In genomic region chr11:100814498-100814897, GRCm38 (mm10) we compare ENCODE assay signal across 8 mouse cellular contexts. TPM values are rescaled to one million over a fixed set of nuclear protein-coding genes. Genes with fewer than 3 reads are reported as not detected.
A peak's percentile ranks its signal among the peaks of the same experiment; 100 is the strongest.
DNase-seq lines count a peak whose midpoint lies in the region; ATAC-seq lines count a peak whose summit lies in the region.

No protein-coding gene starts in this region.

- H3K4me1 ChIP-seq in heart, embryonic 15.5 days (replicated peaks) = peaks cover 55% of the 10 kb centered on the region
- peaks cover 11% of the 10 kb centered on the region for H3K4me1 ChIP-seq in limb, embryonic 11.5 days (ENCODE audit: control insufficient read depth, insufficient read depth, low read length)

- H3K9me3 ChIP-seq in heart, embryonic 15.5 days (replicated peaks) = no peaks in the 10 kb centered on the region
- no peaks in the 10 kb centered on the region for H3K9me3 ChIP-seq in limb, embryonic 11.5 days (ENCODE audit: control insufficient read depth, low read length)

- WGBS in heart, embryonic 15.5 days = 20% methylated on average over 13 of the region's 13 CpGs
- 60% methylated on average over 13 of the region's 13 CpGs for WGBS in limb, embryonic 11.5 days

- peak; percentile 66 for ATAC-seq in heart, embryonic 15.5 days (replicated peaks; ENCODE audit: insufficient number of reproducible peaks, insufficient read depth, low FRiP score, low read depth)
- ATAC-seq in limb, embryonic 11.5 days (ENCODE audit: insufficient number of reproducible peaks, low FRiP score, low TSS enrichment, low read depth) = no peak

- H3K9ac ChIP-seq in heart, embryonic 15.5 days = 0 out of 2 replicates have a peak overlapping the region, but pooled peaks have one; percentile 3
- no peak overlapping the region for H3K9ac ChIP-seq in limb, embryonic 11.5 days (ENCODE audit: low read length)

- H3K4me3 ChIP-seq in heart, embryonic 15.5 days = peak overlapping the region; percentile 19
- H3K4me3 ChIP-seq in limb, embryonic 11.5 days (ENCODE audit: low read depth, low read length) = no peak overlapping the region

- no peaks in the 10 kb centered on the region for H3K36me3 ChIP-seq in heart, embryonic 15.5 days
- H3K36me3 ChIP-seq in limb, embryonic 11.5 days (ENCODE audit: control insufficient read depth, insufficient read depth, low read length) = no peaks in the 10 kb centered on the region; the same call in 1 of the 2 replicates

- H3K27ac ChIP-seq in heart, embryonic 15.5 days = peak overlapping the region; percentile 74
- no peak overlapping the region for H3K27ac ChIP-seq in limb, embryonic 11.5 days (replicated peaks; ENCODE audit: low read depth, low read length)

- H3K4me2 ChIP-seq in heart, embryonic 15.5 days = peak overlapping the region; percentile 52
- H3K4me2 ChIP-seq in limb, embryonic 11.5 days (ENCODE audit: low read depth, severe bottlenecking) = 0 out of 2 replicates have a peak overlapping the region, but pooled peaks have one; percentile 12

- DNase-seq in R1 (ENCODE audit: low read depth, low spot score) = peak; percentile 75
- DNase-seq in cerebellum, adult 9-10 months = peak; percentile 62
- peak; percentile 53 for DNase-seq in limb, embryonic 11.5 days (ENCODE audit: low spot score)
- peak; percentile 61 to 81 for DNase-seq in monocyte, adult 2 months (ENCODE audit: low read depth in 1 of 2, low spot score in 2 of 2)
- DNase-seq in urinary bladder, adult 18-20 months (ENCODE audit: low spot score in 2 of 2) = peak; percentile 61 to 65
- no peak for DNase-seq in left cerebral cortex, adult 8-10 months (ENCODE audit: low spot score in 2 of 2)
- no peak for DNase-seq in layer of hippocampus, adult 11-12 months (ENCODE audit: low spot score)

- no peaks in the 10 kb centered on the region for H3K27me3 ChIP-seq in heart, embryonic 15.5 days
- no peaks in the 10 kb centered on the region for H3K27me3 ChIP-seq in limb, embryonic 11.5 days (ENCODE audit: control insufficient read depth, insufficient read depth, low read length)

RNA-seq across cellular contexts. Expression of gene Stat5b, which starts 36.0 kb away (rescaled TPM):
- 25.3 and 34.6 TPM in 2 replicates for polyA plus RNA-seq in heart, embryonic 15.5 days (2015; fragmentation: Nextera tagmentation; extraction: Ambion mirVana)
- polyA plus RNA-seq in limb, embryonic 11.5 days (2014; fragmentation: Nextera tagmentation; extraction: Ambion mirVana) = 16.9 and 19.7 TPM in 2 replicates
- total RNA-seq in left cerebral cortex, adult 8-10 months (2022) = 10 to 100 TPM; 26.8 to 30.9 (median 30.6) TPM

RNA-seq across cellular contexts. Expression of gene Ghdc, which starts 43.7 kb away (rescaled TPM):
- polyA plus RNA-seq in heart, embryonic 15.5 days (2015; fragmentation: Nextera tagmentation; extraction: Ambion mirVana) = 5.5 and 8.1 TPM in 2 replicates
- 2.6 and 2.8 TPM in 2 replicates for polyA plus RNA-seq in limb, embryonic 11.5 days (2014; fragmentation: Nextera tagmentation; extraction: Ambion mirVana)
- 1 to 10 TPM; 6.6 to 9.2 (median 8.0) TPM for total RNA-seq in left cerebral cortex, adult 8-10 months (2022)

RNA-seq across cellular contexts. Expression of gene Stat5a, which starts 44.7 kb away (rescaled TPM):
- polyA plus RNA-seq in heart, embryonic 15.5 days (2015; fragmentation: Nextera tagmentation; extraction: Ambion mirVana) = 6.1 and 11.9 TPM in 2 replicates
- 1.9 and 2.0 TPM in 2 replicates for polyA plus RNA-seq in limb, embryonic 11.5 days (2014; fragmentation: Nextera tagmentation; extraction: Ambion mirVana)
- total RNA-seq in left cerebral cortex, adult 8-10 months (2022) = 1 to 10 TPM; 2.0 to 2.8 (median 2.1) TPM

RNA-seq across cellular contexts. Expression of gene Hcrt, which starts 51.8 kb away (rescaled TPM):
- not detected in 2 replicates for polyA plus RNA-seq in heart, embryonic 15.5 days (2015; fragmentation: Nextera tagmentation; extraction: Ambion mirVana)
- not detected in 2 replicates for polyA plus RNA-seq in limb, embryonic 11.5 days (2014; fragmentation: Nextera tagmentation; extraction: Ambion mirVana)
- not detected for total RNA-seq in left cerebral cortex, adult 8-10 months (2022)

RNA-seq across cellular contexts. Expression of gene Kcnh4, which starts 54.8 kb away (rescaled TPM):
- 0.10 TPM in 1 of 2 replicates, not detected in the other for polyA plus RNA-seq in heart, embryonic 15.5 days (2015; fragmentation: Nextera tagmentation; extraction: Ambion mirVana)
- polyA plus RNA-seq in limb, embryonic 11.5 days (2014; fragmentation: Nextera tagmentation; extraction: Ambion mirVana) = not detected in 2 replicates
- 10 to 100 TPM; 18.4 to 20.2 (median 18.7) TPM for total RNA-seq in left cerebral cortex, adult 8-10 months (2022)

Comparison
In these comparisons a context has a peak if more than half of its experiments do, and no peak if none do; other contexts are left out.
1. DNase-seq: peak in R1 (single experiment), cerebellum, adult 9-10 months (single experiment), limb, embryonic 11.5 days (single experiment), monocyte, adult 2 months (2 of 2) and urinary bladder, adult 18-20 months (2 of 2); none in left cerebral cortex, adult 8-10 months (0 of 2) and layer of hippocampus, adult 11-12 months (single experiment).